Mouse (Mus musculus) neural tube, embryonic 12.5 days (tissue): Measurements from ENCODE around the gene Fgfr2. TPM values are rescaled to one million over a fixed set of nuclear protein-coding genes. Genes with fewer than 3 reads are reported as not detected.

ENCODE experiments used
- ATAC-seq: fragments of 200-750 bp; cut with Nextera tagmentation; 2 replicates; pipeline ENCODE4 v1.8.0; 2017; ENCODE audit warnings: low read depth, mild to moderate bottlenecking, moderate TSS enrichment, moderate library complexity; ENCODE audit not compliant: low FRiP score
- H3K27ac ChIP-seq: fragments of 300-500 bp; sonication (generic); 2 replicates; pipeline ENCODE4 v1.5.1; 2016
- H3K27me3 ChIP-seq: fragments of 300-500 bp; sonication (generic); replicated peaks from 2 replicates; pipeline ENCODE4 v1.6.1; 2016; ENCODE audit warnings: mild to moderate bottlenecking
- H3K36me3 ChIP-seq: fragments of 300-500 bp; sonication (generic); 2 replicates; pipeline ENCODE4 v1.6.1; 2016; ENCODE audit warnings: mild to moderate bottlenecking
- H3K4me1 ChIP-seq: fragments of 300-500 bp; sonication (generic); 2 replicates; pipeline ENCODE4 v1.6.1; 2016
- H3K4me2 ChIP-seq: fragments of 300-500 bp; sonication (generic); replicated peaks from 2 replicates; pipeline ENCODE4 v1.6.1; 2016; ENCODE audit warnings: mild to moderate bottlenecking
- H3K4me3 ChIP-seq: fragments of 300-500 bp; sonication (generic); 2 replicates; pipeline ENCODE4 v1.5.1; 2016
- H3K9ac ChIP-seq: fragments of 300-500 bp; sonication (generic); 2 replicates; pipeline ENCODE4 v1.6.1; 2016; ENCODE audit warnings: mild to moderate bottlenecking
- H3K9me3 ChIP-seq: fragments of 300-500 bp; sonication (generic); 2 replicates; pipeline ENCODE4 v1.6.1; 2016; ENCODE audit warnings: mild to moderate bottlenecking
- WGBS: fragments of 180-500 bp; shearing (Covaris S2); methylation state at CpG from one replicate; pipeline ENCODE4 v1.1.7; 2016; 5-methylcytosine and 5-hydroxymethylcytosine counted together
- polyA plus RNA-seq: library from polyadenylated mRNA; unstranded; fragments of >200 nt; fragmentation: Nextera tagmentation; extraction: Ambion mirVana; gene quantifications from 2 replicates; pipeline ENCODE4 v1.2.1, GENCODE M21; 2016

Fgfr2 gene
- polyA plus RNA-seq, 1 experiment from 2014 or later: 65.0 TPM

DNA sequence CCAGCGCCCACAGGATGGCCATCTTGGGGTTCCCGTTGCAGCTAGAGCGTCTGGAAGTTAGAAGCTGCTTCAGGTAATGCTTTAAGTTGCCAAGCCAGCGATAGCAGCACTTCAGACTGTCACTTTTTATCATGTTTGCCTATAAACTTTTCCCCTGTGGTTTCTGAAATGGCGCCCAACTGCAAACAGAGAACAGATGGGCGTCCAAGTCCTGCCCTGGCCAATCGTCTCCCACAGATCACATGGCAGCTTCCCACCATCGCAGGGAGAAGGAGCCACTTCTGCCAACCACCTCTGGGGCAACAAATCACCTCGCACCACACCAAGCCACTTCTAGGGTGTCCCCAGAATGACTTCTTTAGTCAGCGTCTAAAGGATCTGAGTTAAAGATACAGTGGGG lies 2875.3 kb downstream of the Fgfr2 start:
- H3K36me3 ChIP-seq: no peaks in the 10 kb centered on the region
- 80% methylated on average over 10 of the region's 10 CpGs for WGBS
- H3K27ac ChIP-seq: no peak overlapping the region

DNA sequence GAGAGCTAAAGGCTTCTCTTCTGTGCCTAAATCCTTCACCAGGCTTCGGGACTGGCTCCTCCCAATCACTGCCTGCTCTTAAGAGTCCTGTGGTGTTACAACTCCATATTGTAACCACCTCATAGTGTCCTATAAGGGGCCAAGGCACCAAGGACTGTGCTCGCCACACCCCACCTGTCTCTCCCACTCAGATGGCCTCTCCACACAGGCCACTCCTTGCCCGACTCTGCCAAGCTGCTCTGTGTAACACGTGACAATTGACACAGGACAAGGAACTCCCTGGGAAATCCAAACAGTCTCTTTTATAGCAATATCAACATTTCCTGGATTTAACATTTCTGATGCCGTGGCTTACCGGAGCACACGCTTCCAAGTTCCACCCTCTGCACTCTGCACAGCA lies 2876.7 kb downstream of the Fgfr2 start:
- 80% methylated on average over 7 of the region's 7 CpGs for WGBS
- H3K36me3 ChIP-seq: no peaks in the 10 kb centered on the region
- no peak overlapping the region for H3K27ac ChIP-seq
- no peak overlapping the region for H3K4me2 ChIP-seq
- peaks cover 46% of the 10 kb centered on the region for H3K4me1 ChIP-seq
- no peak overlapping the region for H3K9ac ChIP-seq
- H3K27me3 ChIP-seq: no peaks in the 10 kb centered on the region
- H3K9me3 ChIP-seq: no peaks in the 10 kb centered on the region
- no peak for ATAC-seq
- H3K4me3 ChIP-seq: no peak overlapping the region

More for the DNA sequence above, 2875.3 kb downstream of the Fgfr2 start:
- no peak for ATAC-seq
- Histone ChIP-seq H3K27me3 (no peaks in the 10 kb centered on the region), H3K4me2 (no peak overlapping the region), H3K4me1 (peaks cover 59% of the 10 kb centered on the region), H3K4me3 (no peak overlapping the region), H3K9ac (no peak overlapping the region), H3K9me3 (no peaks in the 10 kb centered on the region)

GRCm38 (mm10) chr7:130244545-130244944 lies 2878.6 kb downstream of the Fgfr2 start:
- 72% methylated on average over 7 of the region's 7 CpGs for WGBS
- Histone ChIP-seq H3K4me2 (no peak overlapping the region), H3K9me3 (no peaks in the 10 kb centered on the region), H3K27ac (no peak overlapping the region), H3K36me3 (peaks cover 10% of the 10 kb centered on the region; the same call in 1 of the 2 replicates), H3K9ac (no peak overlapping the region), H3K27me3 (no peaks in the 10 kb centered on the region), H3K4me1 (peaks cover 28% of the 10 kb centered on the region), H3K4me3 (no peak overlapping the region)
- ATAC-seq: no peak

DNA sequence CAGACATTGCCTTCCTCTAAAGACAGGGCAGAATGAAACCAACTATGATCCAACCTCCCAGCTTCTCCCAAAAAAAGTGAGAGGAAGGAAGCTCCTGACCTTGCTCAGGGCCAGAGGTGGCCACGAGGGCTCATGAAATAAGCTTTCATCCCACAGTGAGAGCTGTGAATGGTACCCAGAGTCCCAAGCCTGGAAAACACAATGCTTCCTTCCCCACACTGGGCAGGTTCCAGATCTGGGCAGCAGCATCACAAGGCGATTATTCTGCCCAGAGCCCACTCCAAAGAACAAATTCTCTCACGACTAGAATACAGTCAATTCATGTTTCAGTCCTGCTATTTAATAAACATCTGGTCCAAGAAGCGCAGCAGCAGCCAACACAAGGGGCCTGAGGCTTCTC lies 2879.3 kb downstream of the Fgfr2 start:
- peaks cover 10% of the 10 kb centered on the region; the same call in 1 of the 2 replicates for H3K36me3 ChIP-seq
- no peaks in the 10 kb centered on the region for H3K27me3 ChIP-seq
- H3K4me3 ChIP-seq: no peak overlapping the region
- no peaks in the 10 kb centered on the region for H3K9me3 ChIP-seq
- no peak overlapping the region for H3K4me2 ChIP-seq
- 72% methylated on average over 4 of the region's 4 CpGs for WGBS
- no peak overlapping the region for H3K9ac ChIP-seq
- no peak for ATAC-seq
- H3K4me1 ChIP-seq: peaks cover 22% of the 10 kb centered on the region
- H3K27ac ChIP-seq: no peak overlapping the region

- Histone ChIP-seq H3K4me2 (no peak overlapping the region), H3K9ac (no peak overlapping the region), H3K9me3 (no peaks in the 10 kb centered on the region), H3K4me1 (0 out of 2 replicates have a peak, but pooled peaks cover 11% of the 10 kb centered on the region), H3K36me3 (peaks cover 10% of the 10 kb centered on the region; the same call in 1 of the 2 replicates), H3K27ac (no peak overlapping the region), H3K4me3 (no peak overlapping the region), H3K27me3 (no peaks in the 10 kb centered on the region)
- WGBS: 91% methylated on average over 9 of the region's 9 CpGs
- no peak for ATAC-seq
Measured at GRCm38 (mm10) chr7:130240191-130240590, 2883.0 kb downstream of the Fgfr2 start.

DNA sequence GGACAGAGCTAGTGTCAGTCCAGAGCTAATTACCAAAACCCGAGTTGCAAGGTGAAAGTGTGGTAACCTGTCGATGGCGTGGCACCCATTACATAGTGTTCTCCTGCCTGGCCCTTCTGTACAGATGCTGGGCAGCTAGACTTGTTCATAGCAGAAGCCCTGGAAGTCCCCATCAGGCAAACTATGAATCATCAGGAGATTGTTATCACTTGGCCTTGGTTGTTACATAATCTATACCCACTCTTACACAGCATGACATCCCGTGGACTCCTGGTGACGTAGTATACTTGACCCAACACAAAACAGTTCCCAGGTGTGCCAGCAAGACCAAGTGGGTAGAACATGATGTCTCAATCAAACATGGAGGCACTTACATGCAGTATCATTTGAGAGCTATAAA lies 2885.9 kb downstream of the Fgfr2 start:
- no peak overlapping the region for H3K4me3 ChIP-seq
- 84% methylated on average over 5 of the region's 5 CpGs for WGBS
- H3K36me3 ChIP-seq: peaks cover 14% of the 10 kb centered on the region
- H3K4me2 ChIP-seq: no peak overlapping the region
- peaks cover 16% of the 10 kb centered on the region for H3K4me1 ChIP-seq
- H3K27me3 ChIP-seq: no peaks in the 10 kb centered on the region
- no peak overlapping the region for H3K9ac ChIP-seq
- no peak for ATAC-seq
- H3K9me3 ChIP-seq: no peaks in the 10 kb centered on the region
- no peak overlapping the region for H3K27ac ChIP-seq

GRCm38 (mm10) chr7:130233777-130234176 lies 2889.4 kb downstream of the Fgfr2 start:
- no peaks in the 10 kb centered on the region for H3K27me3 ChIP-seq
- no peak overlapping the region for H3K4me3 ChIP-seq
- no peaks in the 10 kb centered on the region for H3K9me3 ChIP-seq
- WGBS: 18% methylated on average over 7 of the region's 7 CpGs
- H3K4me1 ChIP-seq: peaks cover 19% of the 10 kb centered on the region
- H3K36me3 ChIP-seq: peaks cover 4% of the 10 kb centered on the region
- no peak overlapping the region for H3K9ac ChIP-seq
- no peak overlapping the region for H3K4me2 ChIP-seq
- ATAC-seq: no peak
- H3K27ac ChIP-seq: no peak overlapping the region

DNA sequence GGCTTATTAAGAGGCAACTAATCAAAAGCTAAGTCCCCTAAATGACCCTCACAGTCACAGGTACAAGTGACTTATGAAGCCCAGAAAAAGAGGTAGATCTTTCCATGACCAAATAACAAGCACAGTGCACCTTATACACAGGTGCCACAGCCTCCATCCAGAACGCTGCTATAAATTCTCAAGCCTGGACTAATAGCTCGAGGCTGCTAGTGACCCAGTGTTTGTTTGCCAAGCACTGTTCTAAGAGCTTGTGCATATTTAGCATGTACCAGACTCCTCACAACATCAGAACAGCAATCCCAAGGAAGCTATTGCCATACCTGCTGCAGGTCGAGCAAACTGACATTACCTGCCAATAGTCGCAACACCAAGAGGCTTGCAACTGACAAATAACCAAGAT lies 2893.1 kb downstream of the Fgfr2 start:
- 89% methylated on average over 4 of the region's 4 CpGs for WGBS
- Histone ChIP-seq H3K9ac (no peak overlapping the region), H3K36me3 (peaks cover 7% of the 10 kb centered on the region), H3K27me3 (no peaks in the 10 kb centered on the region), H3K4me1 (peaks cover 24% of the 10 kb centered on the region), H3K9me3 (no peaks in the 10 kb centered on the region), H3K4me2 (no peak overlapping the region), H3K4me3 (no peak overlapping the region), H3K27ac (no peak overlapping the region)
- no peak for ATAC-seq

GRCm38 (mm10) chr7:130225227-130225626 lies 2897.9 kb downstream of the Fgfr2 start:
- 77% methylated on average over 3 of the region's 3 CpGs for WGBS
- Histone ChIP-seq H3K27me3 (no peaks in the 10 kb centered on the region), H3K27ac (no peak overlapping the region), H3K4me2 (no peak overlapping the region), H3K9ac (no peak overlapping the region), H3K9me3 (no peaks in the 10 kb centered on the region), H3K4me3 (no peak overlapping the region), H3K36me3 (0 out of 2 replicates have a peak, but pooled peaks cover 3% of the 10 kb centered on the region), H3K4me1 (peaks cover 9% of the 10 kb centered on the region; the same call in 1 of the 2 replicates)
- no peak for ATAC-seq

- Histone ChIP-seq H3K36me3 (0 out of 2 replicates have a peak, but pooled peaks cover 2% of the 10 kb centered on the region), H3K9me3 (no peaks in the 10 kb centered on the region), H3K27me3 (no peaks in the 10 kb centered on the region), H3K4me1 (peaks cover 9% of the 10 kb centered on the region; the same call in 1 of the 2 replicates), H3K27ac (no peak overlapping the region), H3K9ac (no peak overlapping the region), H3K4me3 (no peak overlapping the region), H3K4me2 (no peak overlapping the region)
- ATAC-seq: no peak
- WGBS: 79% methylated on average over 8 of the region's 8 CpGs
Measured at GRCm38 (mm10) chr7:130222633-130223354, 2900.4 kb downstream of the Fgfr2 start.

- ATAC-seq: no peak
- no peak overlapping the region for H3K27ac ChIP-seq
- 78% methylated on average over 17 of the region's 17 CpGs for WGBS
Measured at GRCm38 (mm10) chr7:130221661-130222387, 2901.3 kb downstream of the Fgfr2 start.

DNA sequence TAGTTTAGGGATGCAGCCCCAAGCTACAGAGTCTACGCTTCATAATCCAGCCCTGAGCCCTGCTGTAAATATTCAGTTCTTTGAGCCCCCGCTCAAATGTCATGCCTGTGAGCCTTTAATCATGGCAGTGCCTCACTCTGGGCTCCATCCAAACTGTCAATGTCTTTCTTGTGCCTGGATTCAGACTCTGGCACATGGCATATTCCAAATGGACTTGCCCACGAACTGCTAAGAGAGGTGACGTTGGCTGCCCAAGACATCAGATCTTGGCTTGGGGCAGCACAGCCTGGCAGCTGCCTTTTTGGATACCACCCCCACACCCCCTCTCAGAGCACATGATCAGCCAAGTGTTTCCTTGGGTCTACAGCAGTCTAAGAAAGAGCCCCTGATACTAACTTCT lies 2902.5 kb downstream of the Fgfr2 start:
- 93% methylated on average over 4 of the region's 4 CpGs for WGBS
- Histone ChIP-seq H3K4me3 (no peak overlapping the region), H3K27ac (no peak overlapping the region), H3K4me1 (peaks cover 12% of the 10 kb centered on the region; the same call in 1 of the 2 replicates), H3K36me3 (no peaks in the 10 kb centered on the region), H3K9me3 (no peaks in the 10 kb centered on the region), H3K4me2 (no peak overlapping the region), H3K9ac (no peak overlapping the region), H3K27me3 (no peaks in the 10 kb centered on the region)
- ATAC-seq: no peak

More at GRCm38 (mm10) chr7:130221661-130222387, 2901.3 kb downstream of the Fgfr2 start:
- Histone ChIP-seq H3K27me3 (no peaks in the 10 kb centered on the region), H3K4me2 (no peak overlapping the region), H3K9me3 (no peaks in the 10 kb centered on the region), H3K4me1 (peaks cover 5% of the 10 kb centered on the region; the same call in 1 of the 2 replicates), H3K9ac (no peak overlapping the region), H3K4me3 (no peak overlapping the region), H3K36me3 (no peaks in the 10 kb centered on the region)
